Mouse (Mus musculus): ENCODE results near the gene Mcm10. TPM values are rescaled to one million over a fixed set of nuclear protein-coding genes. Genes with fewer than 3 reads are reported as not detected.

Mcm10 gene
- polyA plus RNA-seq, 1 experiment = 91.6 TPM

- Histone ChIP-seq H3K9me3 (replicated peaks; ENCODE audit: control insufficient read depth, insufficient read depth, low read length, poor library complexity, severe bottlenecking) (no peaks in the 10 kb centered on the region), H3K4me1 (ENCODE audit: control insufficient read depth, insufficient read depth, low read length) (peaks cover 5% of the 10 kb centered on the region), H3K27ac (ENCODE audit: insufficient read depth, low read length) (no peak overlapping the region), H3K4me3 (ENCODE audit: low read depth, low read length) (no peak overlapping the region), H3K36me3 (ENCODE audit: control insufficient read depth, insufficient read depth, low read length, poor library complexity, severe bottlenecking) (no peaks in the 10 kb centered on the region), H3K9ac (ENCODE audit: low read depth, poor library complexity, severe bottlenecking) (no peak overlapping the region), H3K27me3 (ENCODE audit: control insufficient read depth, insufficient read depth, low read length, poor library complexity, severe bottlenecking) (no peaks in the 10 kb centered on the region)
- TF ChIP-seq EP300 (IDR thresholded peaks at IDR 0.05; ENCODE audit: insufficient read depth, low read depth, low read length) (no peak), POLR2A (IDR thresholded peaks at IDR 0.05; ENCODE audit: insufficient read depth, low read length) (no peak), CTCF (IDR thresholded peaks at IDR 0.05; ENCODE audit: low read depth, low read length) (no peak)
Measured at GRCm38 (mm10) chr2:5040281-5041161, 27.9 kb upstream of the Mcm10 start.

GRCm38 (mm10) chr2:5039350-5040170 is 27.0 kb upstream of the Mcm10 start:
- TF ChIP-seq POLR2A (IDR thresholded peaks at IDR 0.05; ENCODE audit: insufficient read depth, low read length) (no peak), CTCF (IDR thresholded peaks at IDR 0.05; ENCODE audit: low read depth, low read length) (no peak), EP300 (IDR thresholded peaks at IDR 0.05; ENCODE audit: insufficient read depth, low read depth, low read length) (no peak)
- H3K4me1 ChIP-seq (ENCODE audit: control insufficient read depth, insufficient read depth, low read length) = peaks cover 2% of the 10 kb centered on the region
- no peak overlapping the region for H3K4me3 ChIP-seq (ENCODE audit: low read depth, low read length)
- no peak overlapping the region for H3K27ac ChIP-seq (ENCODE audit: insufficient read depth, low read length)
- no peaks in the 10 kb centered on the region for H3K9me3 ChIP-seq (replicated peaks; ENCODE audit: control insufficient read depth, insufficient read depth, low read length, poor library complexity, severe bottlenecking)
- H3K27me3 ChIP-seq (ENCODE audit: control insufficient read depth, insufficient read depth, low read length, poor library complexity, severe bottlenecking) = no peaks in the 10 kb centered on the region
- H3K9ac ChIP-seq (ENCODE audit: low read depth, poor library complexity, severe bottlenecking) = no peak overlapping the region
- no peaks in the 10 kb centered on the region for H3K36me3 ChIP-seq (ENCODE audit: control insufficient read depth, insufficient read depth, low read length, poor library complexity, severe bottlenecking)

- H3K27ac ChIP-seq (ENCODE audit: insufficient read depth, low read length) = no peak overlapping the region
- H3K4me1 ChIP-seq (ENCODE audit: control insufficient read depth, insufficient read depth, low read length) = peaks cover 2% of the 10 kb centered on the region
- H3K27me3 ChIP-seq (ENCODE audit: control insufficient read depth, insufficient read depth, low read length, poor library complexity, severe bottlenecking) = no peaks in the 10 kb centered on the region
- no peaks in the 10 kb centered on the region for H3K9me3 ChIP-seq (replicated peaks; ENCODE audit: control insufficient read depth, insufficient read depth, low read length, poor library complexity, severe bottlenecking)
- TF ChIP-seq POLR2A (IDR thresholded peaks at IDR 0.05; ENCODE audit: insufficient read depth, low read length) = no peak
- TF ChIP-seq EP300 (IDR thresholded peaks at IDR 0.05; ENCODE audit: insufficient read depth, low read depth, low read length) = no peak
- TF ChIP-seq CTCF (IDR thresholded peaks at IDR 0.05; ENCODE audit: low read depth, low read length) = no peak
- H3K9ac ChIP-seq (ENCODE audit: low read depth, poor library complexity, severe bottlenecking) = no peak overlapping the region
- H3K36me3 ChIP-seq (ENCODE audit: control insufficient read depth, insufficient read depth, low read length, poor library complexity, severe bottlenecking) = no peaks in the 10 kb centered on the region
- H3K4me3 ChIP-seq (ENCODE audit: low read depth, low read length) = no peak overlapping the region
Measured at GRCm38 (mm10) chr2:5038320-5038719, 25.7 kb upstream of the Mcm10 start.

- Histone ChIP-seq H3K4me3 (ENCODE audit: low read depth, low read length) (no peak overlapping the region), H3K27me3 (ENCODE audit: control insufficient read depth, insufficient read depth, low read length, poor library complexity, severe bottlenecking) (no peaks in the 10 kb centered on the region)
Measured at GRCm38 (mm10) chr2:5037390-5037789, 24.8 kb upstream of the Mcm10 start.

GRCm38 (mm10) chr2:5036411-5037076 is 24.0 kb upstream of the Mcm10 start:
- TF ChIP-seq EP300 (IDR thresholded peaks at IDR 0.05; ENCODE audit: insufficient read depth, low read depth, low read length) (no peak), CTCF (IDR thresholded peaks at IDR 0.05; ENCODE audit: low read depth, low read length) (no peak), POLR2A (IDR thresholded peaks at IDR 0.05; ENCODE audit: insufficient read depth, low read length) (no peak)
- Histone ChIP-seq H3K9me3 (replicated peaks; ENCODE audit: control insufficient read depth, insufficient read depth, low read length, poor library complexity, severe bottlenecking) (no peaks in the 10 kb centered on the region), H3K4me1 (ENCODE audit: control insufficient read depth, insufficient read depth, low read length) (peaks cover 2% of the 10 kb centered on the region), H3K4me3 (ENCODE audit: low read depth, low read length) (no peak overlapping the region), H3K27ac (ENCODE audit: insufficient read depth, low read length) (no peak overlapping the region), H3K9ac (ENCODE audit: low read depth, poor library complexity, severe bottlenecking) (no peak overlapping the region), H3K36me3 (ENCODE audit: control insufficient read depth, insufficient read depth, low read length, poor library complexity, severe bottlenecking) (no peaks in the 10 kb centered on the region), H3K27me3 (ENCODE audit: control insufficient read depth, insufficient read depth, low read length, poor library complexity, severe bottlenecking) (no peaks in the 10 kb centered on the region)

More at GRCm38 (mm10) chr2:5037390-5037789, 24.8 kb upstream of the Mcm10 start:
- Histone ChIP-seq H3K36me3 (ENCODE audit: control insufficient read depth, insufficient read depth, low read length, poor library complexity, severe bottlenecking) (no peaks in the 10 kb centered on the region), H3K27ac (ENCODE audit: insufficient read depth, low read length) (no peak overlapping the region), H3K4me1 (ENCODE audit: control insufficient read depth, insufficient read depth, low read length) (peaks cover 2% of the 10 kb centered on the region), H3K9me3 (replicated peaks; ENCODE audit: control insufficient read depth, insufficient read depth, low read length, poor library complexity, severe bottlenecking) (no peaks in the 10 kb centered on the region), H3K9ac (ENCODE audit: low read depth, poor library complexity, severe bottlenecking) (no peak overlapping the region)
- no peak for TF ChIP-seq EP300 (IDR thresholded peaks at IDR 0.05; ENCODE audit: insufficient read depth, low read depth, low read length)

All from ES-Bruce4 (cell line).